Mouse (Mus musculus) macrophage (primary cell): ENCODE measurements around the gene Alpk1. TPM values are rescaled to one million over a fixed set of nuclear protein-coding genes. Genes with fewer than 3 reads are reported as not detected.
A peak's percentile ranks its signal among the peaks of the same experiment; 100 is the strongest.
"Not testable (repeated sequence)": the region's sequence is repeated elsewhere in the genome, so short reads cannot be mapped to it uniquely, and the experiment has no call there.

Experiments used
- H3K27ac ChIP-seq: fragments of 350-480 bp; formaldehyde crosslinking; 2 replicates; pipeline ENCODE4 v1.9.0; 2021
- H3K36me3 ChIP-seq: fragments of 350-480 bp; formaldehyde crosslinking; 2 replicates; pipeline ENCODE4 v1.9.0; 2021; ENCODE audit errors: inconsistent target
- H3K4me3 ChIP-seq: fragments of 350-480 bp; formaldehyde crosslinking; 2 replicates; pipeline ENCODE4 v1.9.0; 2021; ENCODE audit errors: inconsistent target
- H3K79me2 ChIP-seq: fragments of 350-480 bp; formaldehyde crosslinking; 2 replicates; pipeline ENCODE4 v1.9.0; 2021; ENCODE audit errors: inconsistent target
- WGBS: methylation state at CpG from one replicate; pipeline ENCODE4 v1.1.7; 2026; ENCODE audit warnings: inconsistent platforms; ENCODE audit not compliant: missing documents; 5-methylcytosine and 5-hydroxymethylcytosine counted together
- polyA plus RNA-seq: library from polyadenylated mRNA; stranded (reverse); fragments of 250-400 nt; gene quantifications from 3 replicates; pipeline ENCODE4 v1.2.4, GENCODE M21; 2018; ENCODE audit warnings: inconsistent platforms

Gene Alpk1
- polyA plus RNA-seq, 1 experiment from 2014 or later, result 13.0 TPM

GRCm38 (mm10) chr3:127802814-127803213 is 22.5 kb upstream of the Alpk1 start:
- Histone ChIP-seq H3K36me3 (peaks cover 21% of the 10 kb centered on the region), H3K79me2 (peaks cover 6% of the 10 kb centered on the region; the same call in 1 of the 2 replicates), H3K27ac (no peak overlapping the region), H3K4me3 (no peak overlapping the region)
- WGBS, result 34% methylated on average over 8 of the region's 8 CpGs

DNA sequence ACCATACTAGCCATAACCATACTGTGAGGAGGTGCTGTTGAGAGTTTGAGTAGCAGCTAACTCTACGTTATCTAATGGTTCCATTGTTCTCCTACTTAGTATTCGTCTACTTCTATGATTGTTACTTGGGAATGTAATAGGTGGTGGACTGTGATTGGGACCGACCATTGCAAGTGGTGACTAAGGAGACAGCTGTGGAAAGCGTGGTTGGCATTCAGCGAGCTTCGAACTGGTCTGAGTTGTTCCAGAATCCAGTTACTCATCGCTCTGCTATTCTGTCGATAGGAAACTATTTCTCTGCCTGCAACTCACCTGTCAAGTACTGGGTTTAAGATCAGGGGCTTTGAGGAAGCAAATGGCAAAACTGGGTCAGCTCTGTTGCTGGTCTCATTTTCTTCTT is 20.8 kb upstream of the Alpk1 start:
- Histone ChIP-seq H3K27ac (no peak overlapping the region), H3K4me3 (no peak overlapping the region), H3K36me3 (peaks cover 30% of the 10 kb centered on the region), H3K79me2 (peaks cover 23% of the 10 kb centered on the region)
- 96% methylated on average over 8 of the region's 8 CpGs for WGBS

GRCm38 (mm10) chr3:127796271-127796670 is 15.9 kb upstream of the Alpk1 start:
- Histone ChIP-seq H3K27ac (no peak overlapping the region), H3K36me3 (peaks cover 43% of the 10 kb centered on the region), H3K4me3 (no peak overlapping the region), H3K79me2 (peaks cover 72% of the 10 kb centered on the region)
- 65% methylated on average over 7 of the region's 7 CpGs for WGBS

DNA sequence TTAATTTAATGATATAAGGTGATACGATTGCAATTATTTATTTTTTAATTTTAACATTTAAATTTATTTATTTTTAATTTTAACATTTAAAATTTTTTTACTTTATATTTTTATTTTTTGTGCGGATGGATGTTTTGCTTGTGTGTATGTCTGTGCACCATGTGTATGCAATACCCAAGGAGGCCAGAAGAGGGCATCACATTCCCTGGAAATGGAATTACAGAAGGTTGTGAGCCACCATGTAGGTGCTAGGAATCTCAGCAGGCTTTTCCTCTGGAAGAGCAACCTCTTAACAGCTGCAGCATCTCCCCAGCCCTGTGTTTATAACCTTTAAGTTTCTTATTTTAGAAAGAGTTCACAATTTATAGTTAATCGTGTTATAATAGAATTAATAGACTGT is 15.4 kb upstream of the Alpk1 start:
- 100% methylated on average over 3 of the region's 3 CpGs for WGBS
- Histone ChIP-seq H3K27ac (no peak overlapping the region), H3K36me3 (peaks cover 43% of the 10 kb centered on the region)

GRCm38 (mm10) chr3:127793022-127793421 is 12.7 kb upstream of the Alpk1 start:
- peaks cover 99% of the 10 kb centered on the region for H3K79me2 ChIP-seq
- peak overlapping the region; percentile 98 for H3K4me3 ChIP-seq
- peaks cover 30% of the 10 kb centered on the region for H3K36me3 ChIP-seq
- H3K27ac ChIP-seq, result peak overlapping the region; percentile 99
- WGBS, result 27% methylated on average over 7 of the region's 7 CpGs

More for the DNA sequence above, 15.4 kb upstream of the Alpk1 start:
- Histone ChIP-seq H3K4me3 (no peak overlapping the region), H3K79me2 (peaks cover 77% of the 10 kb centered on the region)

GRCm38 (mm10) chr3:127791595-127792561 is 11.6 kb upstream of the Alpk1 start:
- peaks cover 91% of the 10 kb centered on the region for H3K79me2 ChIP-seq
- 13% methylated on average over 4 of the region's 4 CpGs for WGBS
- peaks cover 19% of the 10 kb centered on the region for H3K36me3 ChIP-seq
- peak overlapping the region; percentile 99 for H3K27ac ChIP-seq
- H3K4me3 ChIP-seq, result peak overlapping the region; percentile 98

DNA sequence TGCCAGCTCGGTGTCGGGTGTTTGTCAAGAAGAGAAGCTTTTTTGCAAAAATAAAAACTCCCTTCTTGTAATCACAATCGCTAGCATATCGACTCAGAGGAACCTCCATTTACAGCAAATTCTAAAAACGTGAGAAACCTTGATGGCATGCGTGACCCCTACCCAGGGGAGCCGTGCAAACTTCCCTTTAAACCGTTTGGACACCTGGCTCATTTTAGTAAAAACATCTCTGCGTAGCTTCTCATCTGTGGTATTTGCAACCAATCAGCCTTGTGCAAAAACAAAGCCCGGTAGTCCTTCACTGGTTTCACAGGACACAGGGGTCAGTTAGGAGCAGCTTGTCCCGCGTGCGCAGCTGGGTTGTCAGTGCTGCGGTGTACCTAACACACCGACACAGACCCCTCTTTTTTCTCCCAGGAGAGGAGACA is 10.7 kb upstream of the Alpk1 start:
- H3K4me3 ChIP-seq, result peak overlapping the region; percentile 98
- H3K79me2 ChIP-seq, result peaks cover 89% of the 10 kb centered on the region
- 0% methylated on average over 15 of the region's 15 CpGs for WGBS
- peaks cover 13% of the 10 kb centered on the region; the same call in 1 of the 2 replicates for H3K36me3 ChIP-seq
- H3K27ac ChIP-seq, result peak overlapping the region; percentile 99

GRCm38 (mm10) chr3:127790234-127791055 is 10.1 kb upstream of the Alpk1 start:
- peaks cover 13% of the 10 kb centered on the region; the same call in 1 of the 2 replicates for H3K36me3 ChIP-seq
- H3K4me3 ChIP-seq, result peak overlapping the region; percentile 98
- H3K79me2 ChIP-seq, result peaks cover 88% of the 10 kb centered on the region
- 0% methylated on average over 34 of the region's 36 CpGs for WGBS
- peak overlapping the region; percentile 99 for H3K27ac ChIP-seq

DNA sequence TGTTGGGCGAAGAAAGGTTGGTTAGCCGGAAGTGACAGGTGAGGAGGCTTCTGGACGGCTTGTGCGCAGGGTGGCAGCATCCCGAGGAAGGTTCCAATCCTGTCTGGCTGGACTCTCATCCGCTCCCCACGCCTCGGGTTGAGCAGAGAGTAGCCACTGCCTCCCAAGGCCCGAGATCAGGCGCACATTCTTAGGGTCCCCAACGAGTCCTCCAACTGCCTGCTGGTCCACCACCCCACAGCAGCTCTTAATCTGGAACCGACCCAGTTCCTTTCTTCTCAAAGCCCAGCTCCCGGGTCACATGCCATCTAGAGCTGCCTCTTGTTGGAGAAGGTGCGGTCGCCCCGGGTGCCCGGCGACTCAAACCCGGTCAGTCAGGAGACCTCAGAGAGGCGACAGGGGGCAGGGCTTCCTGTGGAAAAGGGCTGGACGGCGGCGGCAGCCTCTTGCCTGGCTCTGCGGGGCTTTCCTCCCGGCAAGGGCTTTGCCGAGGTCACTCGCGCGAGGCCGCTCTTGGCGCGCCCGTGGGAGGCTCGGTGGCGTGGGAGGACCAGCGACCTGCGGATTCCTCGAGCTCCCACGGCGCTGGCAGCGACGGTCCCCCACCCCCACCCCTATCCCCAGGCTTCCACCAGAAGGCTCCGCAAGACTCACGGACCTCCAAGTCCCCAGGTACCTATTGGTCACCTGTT is 9.3 kb upstream of the Alpk1 start, which contains the start of gene Tifa:
Tifa (plus strand) TSS at position 306 of the 692 bp plus-strand sequence.
- 2% methylated on average over 44 of the region's 44 CpGs for WGBS
- H3K27ac ChIP-seq, result peak within 1 kb of the TSS; percentile 99

DNA sequence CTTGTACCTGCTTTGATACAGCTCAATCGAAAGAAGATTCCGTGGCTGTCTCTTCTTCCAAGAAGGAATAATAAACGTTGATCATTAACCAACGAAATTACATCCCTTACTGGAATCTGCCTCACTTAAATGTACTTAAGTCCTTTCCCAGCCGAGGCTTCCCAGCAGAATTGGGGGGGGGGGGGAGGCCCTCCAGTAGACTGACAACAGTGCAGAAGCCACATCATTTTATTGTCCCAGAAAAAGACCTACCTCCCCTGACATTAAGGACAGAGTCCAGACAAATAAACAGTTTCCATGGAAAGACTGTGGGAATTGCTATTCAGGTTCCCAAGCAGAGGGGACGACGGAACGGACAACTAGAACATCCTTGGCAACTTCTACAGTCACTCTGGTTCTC is 8.6 kb upstream of the Alpk1 start:
- Histone ChIP-seq H3K27ac (peak overlapping the region; percentile 99), H3K4me3 (peak overlapping the region; percentile 98), H3K36me3 (peaks cover 1% of the 10 kb centered on the region; the same call in 1 of the 2 replicates), H3K79me2 (peaks cover 73% of the 10 kb centered on the region)
- WGBS, result 77% methylated on average over 8 of the region's 8 CpGs

More for the DNA sequence above, 9.3 kb upstream of the Alpk1 start, which contains the start of gene Tifa:
- Histone ChIP-seq H3K36me3 (peaks cover 9% of the 10 kb centered on the region; the same call in 1 of the 2 replicates), H3K4me3 (peak within 1 kb of the TSS; percentile 98), H3K79me2 (peaks cover 81% of the 10 kb centered on the region)

DNA sequence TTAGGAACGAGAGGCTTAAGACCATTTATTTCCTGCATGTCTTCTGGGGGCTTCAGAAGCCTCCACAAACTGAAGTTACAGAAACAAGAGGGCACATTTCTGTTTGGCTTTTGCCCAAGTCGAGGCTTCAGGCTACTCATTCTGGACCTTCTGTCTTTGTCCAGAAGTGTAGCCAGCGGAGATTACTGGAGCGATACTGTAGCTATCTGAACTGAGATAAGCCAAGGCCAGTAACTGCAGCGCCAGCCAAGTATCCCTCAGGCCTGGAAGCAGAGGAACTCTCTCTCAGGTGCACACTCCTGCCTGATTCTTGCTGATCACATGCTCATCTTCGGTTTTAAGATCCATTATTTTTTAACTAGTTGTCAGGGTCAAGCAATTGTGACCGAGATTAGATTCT is 7.7 kb upstream of the Alpk1 start:
- H3K27ac ChIP-seq, result peak overlapping the region; percentile 99
- WGBS, result 66% methylated on average over 7 of the region's 7 CpGs
- peaks cover 64% of the 10 kb centered on the region for H3K79me2 ChIP-seq
- peak overlapping the region; percentile 98 for H3K4me3 ChIP-seq
- no peaks in the 10 kb centered on the region for H3K36me3 ChIP-seq

DNA sequence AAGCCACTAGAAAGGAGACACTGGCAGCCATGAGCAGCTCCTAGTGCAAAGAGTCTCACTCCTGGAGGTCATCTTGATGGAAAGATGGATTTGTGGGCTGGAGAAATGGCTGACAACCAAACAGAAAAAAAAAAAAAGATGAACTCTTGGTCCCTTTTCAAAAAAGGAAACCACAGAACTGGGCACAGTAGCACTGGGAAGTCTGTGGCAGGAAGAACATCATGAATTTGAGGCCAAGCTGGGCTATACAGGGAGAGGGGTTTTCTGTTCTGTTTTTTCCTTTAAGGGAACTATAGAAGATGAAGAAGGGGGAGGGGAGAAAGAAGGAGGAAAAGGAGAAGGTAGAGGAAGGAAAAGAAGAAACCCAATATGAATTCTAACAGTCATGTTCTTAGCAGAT is 6.7 kb upstream of the Alpk1 start:
- Histone ChIP-seq H3K27ac (peak overlapping the region; percentile 99), H3K4me3 (no peak overlapping the region), H3K36me3 (no peaks in the 10 kb centered on the region), H3K79me2 (peaks cover 54% of the 10 kb centered on the region)

DNA sequence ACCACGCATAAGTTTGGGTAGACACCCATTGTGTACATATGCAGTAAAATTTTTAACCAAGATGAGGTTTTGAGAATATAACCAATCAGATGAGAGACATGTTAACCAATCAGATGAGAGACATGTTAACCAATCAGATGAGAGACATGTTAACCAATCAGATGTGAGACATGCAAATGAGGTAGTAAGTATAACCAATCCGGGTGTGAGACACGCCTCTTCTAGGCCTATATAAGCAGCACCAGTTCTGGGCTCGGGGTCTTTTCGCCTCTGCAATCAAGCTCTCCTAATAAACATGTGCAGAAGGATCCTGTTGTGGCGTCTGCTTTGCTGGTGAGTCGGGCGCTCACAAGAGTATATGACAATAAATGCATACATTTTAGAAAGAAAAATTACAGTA is 3.4 kb upstream of the Alpk1 start:
- not testable (repeated sequence) for H3K36me3 ChIP-seq, H3K27ac ChIP-seq, H3K4me3 ChIP-seq
- peaks cover 34% of the 10 kb centered on the region for H3K79me2 ChIP-seq
- 100% methylated on average over 6 of the region's 8 CpGs for WGBS

DNA sequence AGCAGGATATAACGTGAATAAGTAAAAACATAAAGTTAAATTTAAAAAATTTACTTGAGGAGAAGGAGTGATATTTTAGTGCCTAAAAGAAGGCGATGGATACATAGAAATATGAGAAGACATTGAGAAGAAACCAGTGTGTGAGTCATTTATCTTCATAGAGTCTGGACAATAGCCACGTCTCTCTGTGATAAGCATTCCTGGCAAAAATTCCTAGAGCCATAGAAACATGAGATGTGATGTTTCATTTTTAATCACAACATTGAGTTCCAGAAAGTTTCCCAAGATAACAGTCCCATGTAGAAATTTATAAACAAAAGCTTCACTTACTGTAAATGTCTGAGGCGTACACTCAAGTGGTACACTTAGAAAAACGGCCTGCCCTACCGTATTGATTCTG is 2.6 kb upstream of the Alpk1 start:
- peaks cover 28% of the 10 kb centered on the region for H3K79me2 ChIP-seq
- no peak overlapping the region for H3K4me3 ChIP-seq
- 96% methylated on average over 6 of the region's 6 CpGs for WGBS
- no peak overlapping the region for H3K27ac ChIP-seq
- H3K36me3 ChIP-seq, result no peaks in the 10 kb centered on the region
